Mouse (Mus musculus) MEL (cell line): ENCODE measurements around the gene Trpm2.
A peak's percentile ranks its signal among the peaks of the same experiment; 100 is the strongest.

ENCODE experiments used
- CTCF ChIP-seq, 3 experiments: IDR thresholded peaks in 2 of 3; conservative IDR thresholded peaks in 1 of 3; 2 replicates each; pipeline ENCODE4 v1.5.1; 2011 to 2012; ENCODE audit warnings: low read length in 3 of 3, low read depth in 2 of 3, mild to moderate bottlenecking in 2 of 3, improper control_type of control experiment in 1 of 3, inconsistent platforms in 1 of 3, mixed read lengths in 1 of 3, moderate library complexity in 1 of 3; ENCODE audit not compliant: control insufficient read depth in 1 of 3, insufficient read depth in 1 of 3, poor library complexity in 1 of 3, severe bottlenecking in 1 of 3
- GABPA ChIP-seq: IDR thresholded peaks from 2 replicates; pipeline ENCODE4 v1.6.1; 2012; ENCODE audit warnings: low read depth, mild to moderate bottlenecking, inconsistent platforms, low read length, improper control_type of control experiment, moderate library complexity
- MAX ChIP-seq: IDR thresholded peaks from 2 replicates; pipeline ENCODE4 v1.6.1; 2011; ENCODE audit warnings: low read length, improper control_type of control experiment
- NELFE ChIP-seq: IDR thresholded peaks from 2 replicates; pipeline ENCODE4 v1.6.1; 2011; ENCODE audit warnings: low read depth, low read length, improper control_type of control experiment
- POLR2A ChIP-seq, 2 experiments: IDR thresholded peaks; 2 replicates each; pipeline ENCODE4 v1.6.1; 2011 to 2012; ENCODE audit warnings: low read length in 2 of 2, mild to moderate bottlenecking in 2 of 2, control low read depth in 1 of 2, improper control_type of control experiment in 1 of 2, low read depth in 1 of 2, moderate library complexity in 1 of 2; ENCODE audit not compliant: control insufficient read depth in 1 of 2, insufficient read depth in 1 of 2, poor library complexity in 1 of 2
- SMC3 ChIP-seq: IDR thresholded peaks from 2 replicates; pipeline ENCODE4 v1.6.1; 2011; ENCODE audit warnings: low read depth, low read length, improper control_type of control experiment
- ZNF384 ChIP-seq: IDR thresholded peaks from 2 replicates; pipeline ENCODE4 v1.6.1; 2012; ENCODE audit warnings: low read depth, mild to moderate bottlenecking, inconsistent platforms, low read length, improper control_type of control experiment

- no peak for TF ChIP-seq NELFE
- TF ChIP-seq GABPA: no peak
- TF ChIP-seq SMC3: peak; percentile 44
- TF ChIP-seq CTCF (IDR thresholded peaks at IDR 0.05 in 2 of 3, conservative IDR thresholded peaks at IDR 0.05 in 1 of 3; ENCODE audit: control insufficient read depth in 1 of 3, insufficient read depth in 1 of 3, low read depth in 2 of 3, low read length in 3 of 3, poor library complexity in 1 of 3, severe bottlenecking in 1 of 3): peak; percentile 43 to 71 (median 54)
- no peak for TF ChIP-seq POLR2A (IDR thresholded peaks at IDR 0.05; ENCODE audit: control insufficient read depth in 1 of 2, insufficient read depth in 1 of 2, low read depth in 1 of 2, low read length in 2 of 2, poor library complexity in 1 of 2)
- TF ChIP-seq MAX: no peak
- no peak for TF ChIP-seq ZNF384
Measured at GRCm38 (mm10) chr10:77878985-77879384, 91.4 kb downstream of the Trpm2 start.
